Mouse (Mus musculus) midbrain, embryonic 12.5 days (tissue): ENCODE measurements around the gene Sun1. TPM values are rescaled to one million over a fixed set of nuclear protein-coding genes. Genes with fewer than 3 reads are reported as not detected.

Experiments used
- ATAC-seq: fragments of 200-750 bp; cut with Nextera tagmentation; 2 replicates; pipeline ENCODE4 v1.8.0; 2017; ENCODE audit warnings: low read depth, moderate TSS enrichment, moderate library complexity; ENCODE audit not compliant: low FRiP score
- H3K27ac ChIP-seq: fragments of 300-500 bp; sonication (generic); replicated peaks from 2 replicates; pipeline ENCODE4 v1.5.1; 2016; ENCODE audit warnings: mild to moderate bottlenecking
- H3K27me3 ChIP-seq: fragments of 300-500 bp; sonication (generic); 2 replicates; pipeline ENCODE4 v1.6.1; 2016; ENCODE audit warnings: mild to moderate bottlenecking
- H3K36me3 ChIP-seq: fragments of 300-500 bp; sonication (generic); 2 replicates; pipeline ENCODE4 v1.6.1; 2016
- H3K4me1 ChIP-seq: fragments of 300-500 bp; sonication (generic); 2 replicates; pipeline ENCODE4 v1.6.1; 2016
- H3K4me2 ChIP-seq: fragments of 300-500 bp; sonication (generic); replicated peaks from 2 replicates; pipeline ENCODE4 v1.6.1; 2016; ENCODE audit warnings: mild to moderate bottlenecking, moderate library complexity
- H3K4me3 ChIP-seq: fragments of 300-500 bp; sonication (generic); 2 replicates; pipeline ENCODE4 v1.5.1; 2016; ENCODE audit warnings: mild to moderate bottlenecking
- H3K9ac ChIP-seq: fragments of 300-500 bp; sonication (generic); replicated peaks from 2 replicates; pipeline ENCODE4 v1.6.1; 2016; ENCODE audit warnings: mild to moderate bottlenecking, moderate library complexity
- H3K9me3 ChIP-seq: fragments of 300-500 bp; sonication (generic); 2 replicates; pipeline ENCODE4 v1.6.1; 2016; ENCODE audit warnings: mild to moderate bottlenecking
- WGBS: fragments of 180-500 bp; shearing (Covaris S2); methylation state at CpG from one replicate; pipeline ENCODE4 v1.1.7; 2016; 5-methylcytosine and 5-hydroxymethylcytosine counted together
- polyA plus RNA-seq: library from polyadenylated mRNA; unstranded; fragments of >200 nt; fragmentation: Nextera tagmentation; extraction: Ambion mirVana; gene quantifications from 2 replicates; pipeline ENCODE4 v1.2.1, GENCODE M21; 2016

Sun1 gene
- 48.1 and 53.1 TPM in 2 replicates for polyA plus RNA-seq

- peak within 1 kb of the TSS; percentile 89 for H3K4me2 ChIP-seq
- ATAC-seq: peak; percentile 99
- H3K4me3 ChIP-seq: peak within 1 kb of the TSS; percentile 89
- peaks cover 25% of the 10 kb centered on the region for H3K4me1 ChIP-seq
- WGBS: 2% methylated on average over 51 of the region's 64 CpGs
- H3K27ac ChIP-seq: peak within 1 kb of the TSS; percentile 78
- no peaks in the 10 kb centered on the region for H3K27me3 ChIP-seq
- 0 out of 2 replicates have a peak, but pooled peaks cover 3% of the 10 kb centered on the region for H3K36me3 ChIP-seq
- no peaks in the 10 kb centered on the region for H3K9me3 ChIP-seq
- peak within 1 kb of the TSS; percentile 86 for H3K9ac ChIP-seq
Observed at GRCm38 (mm10) chr5:139199995-139200769, at the start of gene Sun1. TSS of gene Sun1 (plus strand) at chr5:139200637.

- peaks cover 55% of the 10 kb centered on the region for H3K36me3 ChIP-seq
- ATAC-seq: no peak
- WGBS: 89% methylated on average over 8 of the region's 8 CpGs
- no peak overlapping the region for H3K4me2 ChIP-seq
- H3K4me3 ChIP-seq: no peak overlapping the region
- no peaks in the 10 kb centered on the region for H3K27me3 ChIP-seq
- no peak overlapping the region for H3K9ac ChIP-seq
- no peaks in the 10 kb centered on the region for H3K4me1 ChIP-seq
- H3K9me3 ChIP-seq: no peaks in the 10 kb centered on the region
- H3K27ac ChIP-seq: no peak overlapping the region
Observed at GRCm38 (mm10) chr5:139160899-139161298, 39.5 kb upstream of the Sun1 start.

GRCm38 (mm10) chr5:139161632-139162031 is 38.8 kb upstream of the Sun1 start:
- 95% methylated on average over 10 of the region's 10 CpGs for WGBS
- no peak overlapping the region for H3K27ac ChIP-seq
- ATAC-seq: no peak
- no peaks in the 10 kb centered on the region for H3K9me3 ChIP-seq
- no peak overlapping the region for H3K4me3 ChIP-seq
- no peaks in the 10 kb centered on the region for H3K4me1 ChIP-seq
- peaks cover 55% of the 10 kb centered on the region for H3K36me3 ChIP-seq
- no peak overlapping the region for H3K4me2 ChIP-seq
- no peak overlapping the region for H3K9ac ChIP-seq
- no peaks in the 10 kb centered on the region for H3K27me3 ChIP-seq

- ATAC-seq: no peak
- no peaks in the 10 kb centered on the region for H3K4me1 ChIP-seq
- no peaks in the 10 kb centered on the region for H3K9me3 ChIP-seq
- no peak overlapping the region for H3K9ac ChIP-seq
- peaks cover 80% of the 10 kb centered on the region for H3K36me3 ChIP-seq
- no peaks in the 10 kb centered on the region for H3K27me3 ChIP-seq
- no peak overlapping the region for H3K27ac ChIP-seq
- no peak overlapping the region for H3K4me3 ChIP-seq
- 89% methylated on average over 6 of the region's 6 CpGs for WGBS
- no peak overlapping the region for H3K4me2 ChIP-seq
Observed at GRCm38 (mm10) chr5:139166781-139167361, 33.6 kb upstream of the Sun1 start.

GRCm38 (mm10) chr5:139167548-139167947 is 32.9 kb upstream of the Sun1 start:
- peaks cover 79% of the 10 kb centered on the region for H3K36me3 ChIP-seq
- no peak overlapping the region for H3K4me3 ChIP-seq
- H3K27me3 ChIP-seq: no peaks in the 10 kb centered on the region
- H3K9ac ChIP-seq: no peak overlapping the region
- H3K9me3 ChIP-seq: no peaks in the 10 kb centered on the region
- 86% methylated on average over 1 of the region's 1 CpGs for WGBS
- no peak for ATAC-seq
- no peak overlapping the region for H3K4me2 ChIP-seq
- no peaks in the 10 kb centered on the region for H3K4me1 ChIP-seq
- H3K27ac ChIP-seq: no peak overlapping the region

GRCm38 (mm10) chr5:139171929-139172328 is 28.5 kb upstream of the Sun1 start:
- Histone ChIP-seq H3K27ac (no peak overlapping the region), H3K4me2 (no peak overlapping the region), H3K4me1 (no peaks in the 10 kb centered on the region), H3K9ac (no peak overlapping the region), H3K9me3 (no peaks in the 10 kb centered on the region), H3K4me3 (no peak overlapping the region), H3K36me3 (peaks cover 81% of the 10 kb centered on the region), H3K27me3 (no peaks in the 10 kb centered on the region)
- WGBS: 90% methylated on average over 4 of the region's 4 CpGs
- ATAC-seq: no peak

GRCm38 (mm10) chr5:139174141-139174540 is 26.3 kb upstream of the Sun1 start:
- no peak for ATAC-seq

GRCm38 (mm10) chr5:139174556-139175547 is 25.6 kb upstream of the Sun1 start:
- Histone ChIP-seq H3K9ac (no peak overlapping the region), H3K27me3 (no peaks in the 10 kb centered on the region), H3K27ac (peak overlapping the region; percentile 42; the same call in 1 of the 2 replicates), H3K4me2 (no peak overlapping the region), H3K4me3 (no peak overlapping the region), H3K36me3 (peaks cover 78% of the 10 kb centered on the region), H3K9me3 (no peaks in the 10 kb centered on the region), H3K4me1 (no peaks in the 10 kb centered on the region)
- no peak for ATAC-seq
- WGBS: 52% methylated on average over 10 of the region's 10 CpGs

More at GRCm38 (mm10) chr5:139174141-139174540, 26.3 kb upstream of the Sun1 start:
- Histone ChIP-seq H3K27ac (peak overlapping the region; percentile 42; the same call in 1 of the 2 replicates), H3K4me1 (no peaks in the 10 kb centered on the region), H3K9me3 (no peaks in the 10 kb centered on the region), H3K27me3 (no peaks in the 10 kb centered on the region), H3K4me3 (no peak overlapping the region), H3K4me2 (no peak overlapping the region), H3K9ac (no peak overlapping the region), H3K36me3 (peaks cover 76% of the 10 kb centered on the region)
- 68% methylated on average over 10 of the region's 10 CpGs for WGBS

- Histone ChIP-seq H3K4me2 (no peak overlapping the region), H3K4me3 (no peak overlapping the region), H3K9ac (no peak overlapping the region), H3K27me3 (no peaks in the 10 kb centered on the region), H3K27ac (no peak overlapping the region), H3K4me1 (no peaks in the 10 kb centered on the region), H3K36me3 (peaks cover 83% of the 10 kb centered on the region), H3K9me3 (no peaks in the 10 kb centered on the region)
- 30% methylated on average over 11 of the region's 11 CpGs for WGBS
- ATAC-seq: no peak
Observed at GRCm38 (mm10) chr5:139178895-139179631, 21.4 kb upstream of the Sun1 start.

- no peak for ATAC-seq
- WGBS: 90% methylated on average over 2 of the region's 2 CpGs
- Histone ChIP-seq H3K9ac (no peak overlapping the region), H3K27me3 (no peaks in the 10 kb centered on the region), H3K36me3 (peaks cover 90% of the 10 kb centered on the region), H3K4me2 (no peak overlapping the region), H3K4me3 (no peak overlapping the region), H3K27ac (no peak overlapping the region), H3K4me1 (no peaks in the 10 kb centered on the region), H3K9me3 (no peaks in the 10 kb centered on the region)
Observed at GRCm38 (mm10) chr5:139183131-139183530, 17.3 kb upstream of the Sun1 start.

GRCm38 (mm10) chr5:139183601-139184000 is 16.8 kb upstream of the Sun1 start:
- 92% methylated on average over 9 of the region's 9 CpGs for WGBS
- peaks cover 89% of the 10 kb centered on the region for H3K36me3 ChIP-seq

More at GRCm38 (mm10) chr5:139183601-139184000, 16.8 kb upstream of the Sun1 start:
- Histone ChIP-seq H3K9ac (no peak overlapping the region), H3K9me3 (no peaks in the 10 kb centered on the region), H3K27me3 (no peaks in the 10 kb centered on the region), H3K4me2 (no peak overlapping the region), H3K4me3 (no peak overlapping the region), H3K4me1 (no peaks in the 10 kb centered on the region), H3K27ac (no peak overlapping the region)
- ATAC-seq: no peak
